Mouse (Mus musculus): ENCODE data around the gene Slc35f1.
A peak's percentile ranks its signal among the peaks of the same experiment; 100 is the strongest.

The Slc35f1 gene

GRCm38 (mm10) chr10:52934615-52935014, 244.3 kb downstream of the Slc35f1 start:
- no peak for DNase-seq

DNA sequence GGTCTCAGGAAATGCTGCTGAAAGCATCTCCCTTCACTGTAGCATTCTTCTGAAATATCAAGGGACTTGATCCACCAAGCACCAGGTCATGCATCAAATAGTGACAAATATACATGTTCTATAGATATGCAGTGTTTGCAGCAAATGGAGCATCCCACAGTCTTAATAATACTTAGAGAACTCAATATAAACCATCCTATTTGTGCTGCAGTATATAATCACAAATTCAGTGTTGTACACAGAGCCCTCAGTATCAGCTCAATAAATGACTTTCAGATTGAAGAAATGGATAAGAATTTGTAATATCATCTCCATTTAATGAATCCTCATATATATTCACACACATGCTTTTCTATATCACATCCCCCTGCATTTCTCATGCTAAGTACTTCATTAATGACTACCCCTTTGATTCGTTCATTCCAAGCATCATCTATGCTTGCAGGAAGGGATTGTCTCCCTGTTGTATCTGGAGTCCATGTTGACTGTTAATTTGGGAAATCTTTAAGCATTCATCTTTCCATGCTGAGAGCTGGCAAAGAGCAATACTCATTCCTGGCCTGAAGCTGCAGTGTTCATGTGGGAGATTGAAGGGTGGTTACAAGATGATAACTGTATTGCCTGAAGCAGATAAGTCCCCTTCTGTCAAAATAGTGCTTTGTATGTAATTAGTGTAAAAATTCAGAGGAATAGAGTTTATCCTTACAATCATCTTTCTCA, 249.9 kb downstream of the Slc35f1 start:
- no peak for DNase-seq

DNA sequence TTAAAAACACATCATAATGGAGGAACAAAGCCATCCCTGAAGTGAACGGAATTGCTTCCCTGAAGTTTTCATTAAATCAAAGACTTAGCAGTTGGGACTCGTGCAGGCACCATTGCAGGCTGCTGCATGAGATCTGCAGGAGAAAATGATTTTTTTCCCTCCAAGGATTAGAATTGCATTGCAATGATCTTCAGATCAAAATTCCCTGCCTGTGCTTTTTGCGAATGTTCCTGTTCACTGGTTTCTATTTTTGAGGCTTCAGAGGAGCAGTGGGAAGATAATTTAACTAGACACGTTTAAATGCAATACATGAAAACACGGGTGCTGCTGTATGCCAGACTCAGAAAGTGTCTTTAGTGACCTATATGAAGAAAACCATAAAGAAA, 250.5 kb downstream of the Slc35f1 start:
- DNase-seq = no peak

GRCm38 (mm10) chr10:52952581-52952980, 262.2 kb downstream of the Slc35f1 start:
- DNase-seq = no peak

DNA sequence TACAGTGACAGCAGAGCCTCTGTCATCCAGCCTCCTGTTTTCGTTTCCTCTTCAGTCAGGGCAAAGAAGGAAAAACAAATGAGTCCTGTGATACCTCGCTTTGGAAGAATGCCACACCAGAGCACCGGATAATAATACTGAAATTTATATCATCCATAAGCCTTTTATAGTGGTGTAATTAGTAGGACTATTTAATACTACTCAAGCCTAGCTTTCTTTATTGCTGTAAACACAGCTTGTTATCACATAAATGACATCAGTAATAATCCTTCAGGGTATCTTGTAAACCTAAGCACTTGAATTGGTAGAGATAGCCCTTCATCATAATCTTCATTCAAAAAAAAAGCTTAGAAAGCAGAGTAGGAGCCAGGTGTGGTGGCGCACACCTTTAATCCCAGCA, 266.4 kb downstream of the Slc35f1 start:
- no peak for DNase-seq

DNA sequence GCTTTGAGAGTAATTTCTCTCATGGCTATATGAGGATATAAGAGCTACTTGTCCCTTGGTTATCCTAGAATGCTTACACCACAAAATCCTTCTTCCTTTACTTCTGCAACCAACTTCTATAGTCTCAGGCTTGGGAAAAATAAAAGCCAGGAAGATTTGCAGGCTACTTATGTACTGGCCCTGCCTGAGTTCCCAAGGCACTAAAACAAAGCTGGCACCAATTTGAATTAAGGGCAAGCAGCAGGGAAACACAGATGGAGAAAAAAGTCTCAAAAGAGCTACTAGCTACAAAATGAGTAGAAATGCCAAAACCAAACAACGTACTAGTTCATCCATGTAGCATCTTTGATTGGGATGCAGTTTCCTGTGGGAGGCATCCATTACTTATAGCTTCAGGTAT, 288.9 kb downstream of the Slc35f1 start:
- DNase-seq = no peak

- DNase-seq = no peak
Observed at GRCm38 (mm10) chr10:52982836-52983235, 292.5 kb downstream of the Slc35f1 start.

DNA sequence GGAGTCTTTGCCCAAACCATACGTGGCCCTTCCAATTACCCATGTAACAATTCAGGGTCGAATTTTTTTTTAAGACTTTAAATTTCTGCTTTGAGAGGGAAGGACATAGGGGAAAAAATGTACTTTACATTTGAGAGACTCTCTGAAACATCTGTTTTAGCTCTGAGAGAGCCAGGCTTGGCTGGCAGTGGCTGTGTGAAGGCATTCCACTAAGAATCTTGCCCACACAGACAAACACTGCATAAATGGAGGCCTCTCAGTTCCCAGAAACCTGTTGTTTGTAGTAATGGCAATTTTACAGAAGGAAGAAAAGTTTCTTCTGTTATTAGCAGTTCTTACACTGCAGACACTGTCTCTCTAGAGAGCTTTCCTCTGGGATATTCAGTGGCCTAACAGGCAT, 301.9 kb downstream of the Slc35f1 start:
- DNase-seq = no peak

- DNase-seq = no peak
Observed at GRCm38 (mm10) chr10:52996886-52997285, 306.6 kb downstream of the Slc35f1 start.

GRCm38 (mm10) chr10:53001136-53001535, 310.8 kb downstream of the Slc35f1 start:
- no peak for DNase-seq

GRCm38 (mm10) chr10:53006229-53007190, 316.2 kb downstream of the Slc35f1 start:
- DNase-seq = no peak

DNA sequence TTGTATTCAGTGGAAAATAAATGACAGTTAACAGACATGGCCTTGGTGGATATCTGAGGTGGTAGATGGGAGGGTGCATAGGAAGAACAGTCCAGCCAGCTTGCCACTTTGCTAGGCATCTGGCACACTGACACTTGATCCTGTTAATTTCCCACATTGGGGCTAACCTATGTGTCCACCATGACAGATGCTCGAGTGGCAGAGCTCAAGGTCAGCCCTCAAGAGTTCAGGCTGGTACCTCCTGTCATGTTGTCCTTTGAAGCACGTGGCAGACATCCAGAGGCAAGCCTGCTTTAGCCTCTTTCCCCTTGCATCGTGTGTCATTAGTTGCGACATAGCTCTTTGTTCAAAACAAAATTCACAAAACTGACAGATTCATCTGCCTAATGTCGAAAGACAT, 323.5 kb downstream of the Slc35f1 start:
- no peak for DNase-seq

- no peak for DNase-seq
Observed at GRCm38 (mm10) chr10:53028454-53028853, 338.1 kb downstream of the Slc35f1 start.

DNA sequence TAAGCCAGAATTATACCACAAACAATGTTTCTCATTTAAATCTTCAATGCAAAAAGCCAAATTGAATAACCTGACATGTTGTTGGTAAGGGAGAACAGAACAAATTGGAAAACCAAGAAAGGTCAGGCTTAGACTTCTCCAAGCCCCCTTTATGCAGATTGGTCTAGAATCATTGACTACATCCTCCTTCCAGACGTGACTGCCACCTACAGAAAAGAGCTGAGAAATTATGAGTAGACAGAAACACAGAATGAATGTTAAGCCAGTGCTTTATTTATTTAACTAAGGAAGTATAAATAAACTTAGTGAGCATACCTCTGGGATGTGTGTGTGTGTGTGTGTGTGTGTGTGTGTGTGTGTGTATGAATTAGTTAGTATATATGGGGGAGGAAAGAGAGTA, 344.9 kb downstream of the Slc35f1 start:
- no peak for DNase-seq

DNA sequence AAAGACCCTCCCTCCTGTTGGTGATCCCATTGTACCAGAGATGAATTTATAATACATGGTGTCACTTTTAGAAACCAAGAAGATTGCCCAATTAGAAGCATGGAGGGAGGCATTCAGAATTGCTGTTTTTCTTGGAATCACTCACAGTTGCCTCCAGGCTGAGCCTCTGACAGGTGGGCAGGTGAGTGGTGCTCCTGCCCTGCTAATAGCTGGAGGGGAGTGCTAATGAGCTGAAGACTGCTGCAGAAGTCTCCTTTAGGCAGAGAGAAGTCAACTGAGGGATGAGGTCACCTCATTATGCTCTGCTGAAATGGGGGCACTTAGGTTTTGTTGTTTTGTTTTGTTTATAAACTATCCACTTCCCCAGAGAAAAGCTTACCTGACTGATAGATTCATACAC, 355.6 kb downstream of the Slc35f1 start:
- no peak for DNase-seq

- no peak for DNase-seq
Observed at GRCm38 (mm10) chr10:53052521-53052920, 362.2 kb downstream of the Slc35f1 start.

GRCm38 (mm10) chr10:53060745-53061144, 370.4 kb downstream of the Slc35f1 start:
- no peak for DNase-seq

- no peak for DNase-seq
Observed at GRCm38 (mm10) chr10:53062741-53063140, 372.4 kb downstream of the Slc35f1 start.

- no peak for DNase-seq
Observed at GRCm38 (mm10) chr10:53087811-53088210, 397.5 kb downstream of the Slc35f1 start.

GRCm38 (mm10) chr10:53091525-53091924, 401.2 kb downstream of the Slc35f1 start:
- no peak for DNase-seq

DNA sequence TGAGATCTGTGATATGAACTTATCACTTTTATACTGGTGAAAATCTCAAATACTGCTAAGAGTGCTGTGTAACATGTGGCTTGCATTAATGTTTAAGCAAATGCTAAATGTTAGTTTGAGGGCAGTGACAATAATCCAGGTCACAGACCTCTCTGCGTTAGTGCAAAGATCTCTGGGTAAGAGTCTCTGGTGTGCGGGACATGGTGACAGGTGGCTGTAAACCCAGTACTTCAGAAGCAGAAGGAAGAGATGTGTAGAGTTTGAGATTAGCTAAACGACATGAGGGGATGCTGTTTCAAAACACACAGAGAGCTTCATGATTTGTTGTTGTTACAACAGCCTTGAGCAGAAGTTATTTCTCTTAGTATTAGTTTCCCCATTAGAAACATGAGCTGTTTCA, 406.1 kb downstream of the Slc35f1 start:
- no peak for DNase-seq

- DNase-seq = no peak
Observed at GRCm38 (mm10) chr10:53100881-53101280, 410.5 kb downstream of the Slc35f1 start.

DNA sequence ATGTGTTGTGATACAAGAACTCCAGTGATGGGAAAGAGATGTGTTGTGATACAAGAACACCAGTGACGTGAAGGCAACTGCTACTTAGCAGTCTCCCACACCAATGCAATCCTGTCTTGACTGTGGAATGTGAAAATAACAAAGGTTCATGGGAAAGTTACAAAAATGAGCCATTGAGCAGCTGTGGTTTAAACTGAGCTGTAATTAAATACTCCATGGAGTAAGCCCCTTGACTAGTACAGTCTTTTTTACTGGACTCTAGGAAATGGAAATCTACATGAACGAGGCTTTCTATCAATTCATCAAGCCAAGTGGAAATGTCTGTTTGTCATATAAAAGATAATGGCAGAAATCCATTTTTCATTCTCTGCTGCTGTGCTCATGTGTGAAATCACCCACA, 411.1 kb downstream of the Slc35f1 start:
- DNase-seq = no peak

GRCm38 (mm10) chr10:53102423-53102822, 412.1 kb downstream of the Slc35f1 start:
- DNase-seq = peak; percentile 7

Data from cerebellum, postnatal 36 days (tissue).